Mouse (Mus musculus) kidney, postnatal 25 days (tissue): ENCODE measurements at regions not wholly inside any gene's neighbourhood (a gene's known extent, or its start where the extent isn't known, plus 50 kb on each side); places are given as distances from the start of the nearest gene placed in this dataset.

Experiments used
- DNase-seq, 2 experiments: peaks; one replicate each; pipeline ENCODE4 v3.0.0; 2021; ENCODE audit warnings: mixed read lengths in 2 of 2

- no peak for DNase-seq
Observed at GRCm38 (mm10) chr8:87270525-87271187, 201.8 kb downstream of the Cbln1 start.

- DNase-seq, result no peak
Observed at GRCm38 (mm10) chr8:87268159-87268558, 204.2 kb downstream of the Cbln1 start.

DNA sequence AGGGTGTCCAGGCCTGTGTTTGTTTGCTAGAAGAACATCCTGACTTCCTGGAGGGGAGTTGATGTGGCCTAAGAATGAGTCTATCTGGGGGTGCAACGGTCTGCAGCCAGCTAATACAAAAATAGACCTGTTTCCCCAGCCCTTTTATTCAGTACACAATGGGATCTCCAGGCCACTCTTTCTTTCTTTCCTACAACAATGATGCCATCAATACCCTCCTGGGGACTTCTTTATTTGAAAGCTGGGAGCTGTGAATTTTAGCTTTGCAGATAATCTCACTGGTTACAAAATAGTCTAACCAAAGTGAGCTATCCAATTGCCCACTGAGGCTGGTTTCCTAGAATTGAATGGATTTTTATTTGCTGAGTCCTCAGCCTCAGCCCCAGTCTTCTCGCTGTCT lies 207.4 kb downstream of the Cbln1 start:
- DNase-seq, result no peak

DNA sequence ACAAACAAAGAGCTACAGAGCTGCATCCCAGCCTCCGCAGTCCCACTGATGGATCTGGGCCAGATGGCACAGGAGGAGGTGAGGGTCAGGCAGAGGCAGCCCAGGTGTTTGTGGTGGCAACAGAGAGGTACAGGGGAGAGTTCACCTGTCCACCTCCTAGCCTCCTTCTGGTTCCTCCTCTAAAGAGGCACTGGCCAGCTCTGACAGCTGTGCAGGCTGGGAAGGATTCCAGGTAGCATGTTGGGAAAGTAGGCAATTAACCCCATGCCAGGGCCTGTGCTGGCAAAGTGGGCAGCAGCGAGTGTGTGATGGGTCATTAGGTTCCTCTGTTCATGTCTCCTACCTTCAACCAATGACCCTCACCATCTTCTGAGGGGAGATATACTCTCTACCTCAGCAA lies 212.1 kb downstream of the Cbln1 start:
- DNase-seq, result no peak

GRCm38 (mm10) chr8:87242681-87243080 lies 229.7 kb downstream of the Cbln1 start:
- no peak for DNase-seq

DNA sequence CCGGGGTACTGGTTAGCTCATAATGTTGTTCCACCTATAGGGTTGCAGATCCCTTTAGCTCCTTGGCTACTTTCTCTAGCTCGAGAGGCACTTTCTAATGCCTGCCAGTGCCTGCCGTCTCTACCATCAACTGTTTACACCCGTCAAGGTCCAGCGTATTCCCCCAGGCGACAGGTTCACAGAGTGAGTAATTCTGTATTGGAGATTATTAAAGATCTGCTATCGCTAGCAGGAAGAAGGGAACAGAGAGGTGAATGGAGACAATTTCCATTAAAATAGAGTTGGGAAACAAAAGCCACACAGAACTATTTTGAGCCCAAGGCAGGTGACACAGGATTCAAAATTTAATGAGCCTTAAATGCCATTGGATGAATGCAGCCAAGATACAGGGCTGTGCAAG lies 235.2 kb downstream of the Cbln1 start:
- DNase-seq, result no peak

GRCm38 (mm10) chr8:87236438-87236837 lies 236.0 kb downstream of the Cbln1 start:
- no peak for DNase-seq

GRCm38 (mm10) chr8:87235341-87236075 lies 236.9 kb downstream of the Cbln1 start:
- DNase-seq, result no peak

DNA sequence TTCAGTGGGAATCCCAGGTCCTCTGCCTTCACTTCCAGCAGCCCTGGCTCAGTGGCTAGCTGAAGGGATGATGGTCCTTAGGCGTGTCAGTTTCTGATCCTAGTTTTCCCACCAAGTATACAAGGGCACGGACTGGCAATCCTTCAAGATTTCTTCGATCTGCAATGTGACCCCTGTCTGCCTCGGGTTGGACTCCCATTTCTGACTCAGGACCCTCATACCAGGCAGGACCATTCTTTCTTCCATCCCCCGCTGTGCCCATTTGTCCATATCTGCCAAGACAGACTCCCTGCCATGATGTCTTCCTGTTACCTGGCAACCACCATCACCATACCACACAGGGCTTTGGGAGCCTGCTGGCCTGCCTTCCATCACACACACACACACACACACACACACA lies 238.1 kb downstream of the Cbln1 start:
- no peak for DNase-seq

DNA sequence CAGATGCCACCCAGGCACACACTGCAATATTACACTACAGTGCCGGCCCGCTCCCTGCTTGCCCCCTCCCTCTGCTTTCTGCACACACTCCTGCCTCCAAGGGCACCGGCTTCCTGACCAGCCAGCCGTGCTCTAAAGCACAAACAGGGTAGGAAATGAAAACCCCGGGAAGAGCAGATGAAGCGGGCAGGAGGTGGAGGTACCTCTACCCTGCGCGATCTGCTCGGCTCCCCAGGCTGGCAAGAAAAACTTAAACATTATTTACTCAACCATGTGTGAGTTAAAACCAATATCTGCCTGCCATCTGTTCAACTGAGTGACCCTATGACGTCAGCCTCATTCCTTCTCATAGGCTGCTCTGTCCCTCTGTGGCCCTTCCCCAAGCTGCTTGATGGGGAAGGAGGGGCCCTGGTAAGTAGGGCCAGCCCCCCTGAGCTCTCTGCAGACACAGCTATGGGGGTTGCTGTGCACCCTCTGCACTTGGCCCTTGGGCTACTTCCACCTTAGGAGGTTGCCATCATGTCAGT lies 238.5 kb downstream of the Cbln1 start:
- DNase-seq, result no peak

- DNase-seq, result no peak
Observed at GRCm38 (mm10) chr8:87231762-87232161, 240.6 kb downstream of the Cbln1 start.

DNA sequence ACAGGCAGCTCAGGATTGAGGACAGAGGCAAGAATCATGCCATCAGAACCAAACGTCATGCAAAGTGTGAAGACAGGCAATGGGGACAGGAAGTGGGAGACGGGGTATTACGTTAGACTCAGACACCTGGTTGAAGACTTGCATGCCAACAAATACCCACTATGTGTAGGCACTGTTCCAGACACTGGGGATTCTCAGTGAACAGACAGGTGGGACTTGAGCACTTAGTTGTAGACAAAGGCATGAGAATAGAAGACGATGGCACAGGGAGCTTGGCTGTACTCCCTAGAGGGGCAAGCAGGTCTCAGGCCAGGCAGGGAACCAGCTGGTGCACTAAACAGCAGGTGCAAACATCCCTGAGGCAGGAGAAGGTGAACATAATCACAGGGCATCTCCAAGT lies 242.3 kb downstream of the Cbln1 start:
- DNase-seq, result no peak

GRCm38 (mm10) chr8:87229182-87229581 lies 243.2 kb downstream of the Cbln1 start:
- DNase-seq, result no peak

- no peak for DNase-seq
Observed at GRCm38 (mm10) chr8:87228777-87229176, 243.6 kb downstream of the Cbln1 start.

DNA sequence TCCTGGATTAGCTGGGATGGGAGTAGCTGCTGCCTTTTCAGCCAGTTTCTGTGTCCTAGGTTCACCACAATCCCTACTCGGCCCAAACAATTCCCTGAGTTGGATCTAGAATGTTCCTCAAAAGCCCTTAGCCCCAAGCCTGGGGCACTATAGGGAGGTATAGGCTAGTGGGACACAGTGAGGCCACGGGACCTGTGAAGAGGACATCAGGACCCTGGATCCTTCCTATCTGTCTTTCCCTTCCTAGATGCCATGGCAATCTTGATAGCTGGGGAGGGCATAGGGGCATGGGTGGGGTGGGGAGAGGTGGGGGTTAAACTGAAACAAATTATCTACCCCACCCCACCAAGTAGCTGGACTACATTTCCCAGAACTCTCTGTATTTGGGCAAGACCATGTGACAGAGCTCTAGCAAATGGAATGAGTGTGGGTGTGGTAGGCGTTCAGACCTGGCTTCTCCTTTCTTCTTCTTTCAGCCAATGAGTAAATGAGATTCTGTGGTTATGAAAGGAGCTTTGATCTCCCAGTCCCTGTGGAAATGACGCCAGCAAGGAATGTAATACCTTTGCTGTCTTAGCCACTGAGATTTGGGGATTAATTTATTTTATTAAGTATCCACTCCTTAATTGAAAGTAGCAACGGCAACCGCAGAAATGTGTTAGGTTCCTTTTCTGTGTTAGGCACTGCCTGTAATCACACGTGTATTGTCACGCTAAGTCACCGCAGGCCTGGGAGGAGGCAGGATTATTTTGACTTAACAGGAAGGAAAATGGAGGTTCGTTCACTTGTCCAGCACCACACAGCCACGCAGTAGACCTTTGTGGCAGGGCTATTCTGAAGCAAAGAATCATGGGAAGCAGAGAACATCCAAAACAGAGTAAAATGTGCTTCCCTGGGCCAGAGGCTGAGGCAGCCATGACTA lies 246.6 kb downstream of the Cbln1 start:
- DNase-seq, result no peak

GRCm38 (mm10) chr8:87220581-87220980 lies 251.8 kb downstream of the Cbln1 start:
- no peak for DNase-seq

DNA sequence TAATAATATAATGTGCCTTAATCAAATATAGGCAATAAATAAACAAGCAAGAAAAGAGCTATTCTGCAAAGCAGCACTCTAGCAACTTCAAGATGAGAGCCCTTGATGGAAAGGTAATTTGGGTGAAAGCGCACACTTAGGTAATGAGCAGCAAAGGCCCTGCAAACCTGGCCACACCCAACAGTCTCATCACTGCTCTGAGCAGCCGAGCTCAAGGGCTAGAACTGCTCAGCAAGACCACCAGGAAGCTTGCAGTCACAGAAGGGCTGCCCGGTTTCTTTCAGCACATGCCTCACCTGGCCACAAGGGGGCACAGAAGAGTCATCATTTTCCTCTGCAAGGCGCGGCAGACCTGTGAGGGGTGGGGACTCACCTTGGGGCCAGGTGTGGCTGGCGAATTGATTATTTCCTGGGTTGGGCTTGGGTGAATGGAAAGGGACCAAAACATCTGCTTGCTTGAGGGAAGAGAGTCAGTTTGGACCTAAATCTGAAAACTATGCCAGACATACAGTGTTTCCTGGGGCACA lies 253.4 kb downstream of the Cbln1 start:
- DNase-seq, result peak; percentile 36 to 45

DNA sequence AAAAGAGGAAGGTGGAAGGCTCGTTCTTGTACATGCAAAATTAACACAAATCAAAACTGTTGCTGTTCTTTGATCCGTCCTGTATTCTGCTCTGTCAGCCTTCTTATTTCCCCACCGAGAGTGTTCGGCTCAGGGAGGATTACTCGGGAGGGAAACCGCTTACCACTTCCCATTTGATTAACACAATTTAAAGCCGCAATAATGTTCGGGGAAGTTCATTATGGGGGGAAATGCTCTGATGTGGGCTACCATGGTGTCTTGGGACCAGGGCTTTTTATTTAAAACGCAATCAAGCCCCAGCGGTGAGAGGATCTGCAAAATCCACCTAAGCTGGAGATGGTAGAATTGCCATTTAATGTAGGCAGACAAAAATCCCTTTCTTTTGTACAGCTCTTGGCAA lies 257.4 kb downstream of the Cbln1 start:
- DNase-seq, result no peak

- DNase-seq, result no peak
Observed at GRCm38 (mm10) chr8:87210546-87210945, 261.9 kb downstream of the Cbln1 start.

GRCm38 (mm10) chr8:87209295-87209694 lies 263.1 kb downstream of the Cbln1 start:
- DNase-seq, result no peak

- no peak for DNase-seq
Observed at GRCm38 (mm10) chr8:87208036-87208435, 264.4 kb downstream of the Cbln1 start.

- no peak for DNase-seq
Observed at GRCm38 (mm10) chr8:87202639-87203160, 269.7 kb downstream of the Cbln1 start.
